Mouse (Mus musculus) urinary bladder, postnatal 4 days (tissue): ENCODE results near the gene Qrich1.

Source experiments
- DNase-seq, 2 experiments: peaks; one replicate each; pipeline ENCODE4 v3.0.0; 2021 to 2022; ENCODE audit warnings: low spot score in 2 of 2

Gene Qrich1

DNA sequence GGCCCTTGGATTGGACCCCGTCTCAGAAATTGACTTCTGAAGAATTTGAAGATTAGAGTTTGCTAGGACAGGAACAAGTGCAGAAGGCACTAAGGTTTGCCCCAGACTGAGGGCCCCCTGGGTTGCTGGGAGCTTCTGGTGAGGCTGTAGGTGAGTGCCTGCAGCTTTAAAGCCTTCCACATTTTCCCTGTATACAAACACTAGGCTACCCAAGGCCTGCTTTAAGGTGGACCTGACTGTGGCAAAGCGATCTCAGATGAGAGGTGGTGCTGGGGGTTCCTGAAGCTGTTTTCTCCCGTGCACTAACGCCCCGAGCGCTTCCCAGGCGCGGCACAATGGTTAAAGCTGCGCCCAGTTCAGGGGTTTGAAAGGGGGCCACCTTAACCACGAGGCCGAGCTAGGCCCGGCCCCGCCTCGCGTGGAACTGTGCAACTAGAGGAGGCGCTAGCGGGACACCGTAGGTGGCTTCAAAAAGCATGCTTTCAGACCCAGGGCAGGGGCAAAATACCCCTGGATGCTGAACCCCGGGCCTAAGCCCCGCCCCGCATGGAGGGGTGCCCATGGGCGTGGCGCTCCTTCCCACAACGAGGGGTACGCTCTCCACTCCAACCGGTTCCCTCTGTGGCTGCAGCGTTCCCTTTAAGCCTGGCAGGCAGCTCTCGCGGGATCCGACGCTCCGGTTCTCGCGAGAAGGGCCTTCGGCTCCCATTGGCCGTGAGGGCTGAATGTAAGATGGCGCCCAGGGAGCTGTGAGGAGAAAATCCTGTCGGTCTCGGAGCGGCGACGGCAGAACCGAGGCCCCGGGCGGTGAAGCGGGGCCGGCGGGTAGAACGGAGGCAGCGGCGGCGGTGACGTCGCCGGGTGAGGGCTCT is at the start of gene Qrich1:
TSS of gene Qrich1 (plus strand) at position 427 of the 872 bp plus-strand sequence.
- DNase-seq = peak; percentile 91 to 93

DNA sequence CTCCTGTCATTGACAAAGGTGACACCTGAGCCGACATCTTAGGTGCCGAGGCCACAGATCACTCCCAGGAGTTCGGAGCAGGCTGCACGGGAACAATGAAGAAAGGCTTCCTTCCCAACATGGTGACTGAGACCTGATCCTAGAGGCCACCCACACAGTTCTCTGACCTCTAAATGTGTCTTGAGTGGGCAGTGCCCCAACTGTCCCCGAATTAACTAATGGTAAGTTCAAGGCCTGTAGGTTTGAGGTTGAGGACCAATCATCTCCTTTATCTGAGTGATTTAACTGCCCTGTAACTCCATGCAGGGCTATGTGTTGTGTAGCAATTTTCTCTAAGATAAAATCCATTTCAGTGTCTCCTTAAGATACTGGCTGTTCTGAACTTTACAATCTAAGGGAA is 47.2 kb upstream of the Qrich1 start:
- DNase-seq = no peak

DNA sequence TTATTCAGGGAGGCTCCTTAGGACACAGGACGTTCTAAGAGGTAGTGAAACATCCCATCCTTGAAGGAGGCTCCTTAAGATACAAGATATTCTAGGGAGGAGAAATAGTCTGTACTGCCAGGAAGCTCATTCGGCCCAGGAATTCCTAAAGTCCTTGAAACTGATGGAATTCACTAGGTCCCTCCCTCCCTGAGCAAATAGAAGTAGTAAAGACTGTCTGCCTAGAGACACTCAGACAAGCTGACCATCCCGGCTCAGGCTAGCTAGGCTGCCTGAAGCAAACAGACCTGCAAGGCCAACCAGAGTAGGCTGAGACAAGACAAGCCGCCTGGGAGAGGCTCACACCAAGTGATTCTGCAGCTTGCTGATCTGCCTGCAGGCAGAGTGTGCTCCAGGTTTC is 46.8 kb upstream of the Qrich1 start:
- DNase-seq = no peak

DNA sequence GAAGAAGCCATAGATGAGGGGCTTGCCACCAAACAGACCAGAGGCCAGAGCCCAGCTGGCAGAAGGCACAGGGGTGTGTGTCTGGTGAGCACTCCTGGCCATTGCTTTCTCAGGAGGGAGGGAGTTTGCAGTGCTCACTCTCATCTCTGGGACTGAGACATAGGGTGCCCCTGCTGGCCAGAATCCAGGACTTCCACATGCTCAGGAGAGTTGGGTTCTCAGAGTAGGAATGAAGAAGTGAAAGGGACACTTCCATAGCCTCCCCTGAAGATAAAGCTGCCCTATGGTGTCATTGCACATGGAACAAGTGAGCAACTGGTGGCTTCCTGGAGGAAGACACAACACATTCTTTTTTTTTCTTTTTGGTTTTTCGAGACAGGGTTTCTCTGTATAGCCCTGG is 42.1 kb upstream of the Qrich1 start:
- no peak for DNase-seq

DNA sequence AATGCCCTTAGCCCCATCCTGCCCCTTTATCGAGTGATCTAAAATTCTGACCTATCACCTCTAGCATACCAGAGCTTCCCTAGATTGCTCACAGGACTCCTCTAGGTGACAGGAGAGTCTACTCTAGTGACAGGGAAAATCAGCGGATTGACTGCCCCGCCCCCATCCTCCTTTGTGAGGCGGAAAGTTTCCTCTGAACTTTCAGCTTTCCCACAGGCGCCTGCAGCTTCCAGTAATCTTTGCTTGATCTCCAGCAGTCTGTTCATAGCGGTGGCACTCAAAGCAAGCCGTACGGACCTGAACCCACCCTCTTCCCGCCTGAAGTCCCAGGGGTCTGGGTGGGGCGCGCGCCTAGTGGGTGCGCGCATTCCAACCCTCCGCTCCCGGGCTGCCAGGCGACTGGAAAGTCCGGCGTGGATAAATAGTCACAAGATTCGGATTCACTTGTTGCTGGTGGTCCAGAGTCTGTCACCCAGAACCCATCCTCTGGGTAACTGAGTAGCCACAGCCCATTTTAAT is 37.9 kb upstream of the Qrich1 start:
- DNase-seq = peak; percentile 80 to 82

DNA sequence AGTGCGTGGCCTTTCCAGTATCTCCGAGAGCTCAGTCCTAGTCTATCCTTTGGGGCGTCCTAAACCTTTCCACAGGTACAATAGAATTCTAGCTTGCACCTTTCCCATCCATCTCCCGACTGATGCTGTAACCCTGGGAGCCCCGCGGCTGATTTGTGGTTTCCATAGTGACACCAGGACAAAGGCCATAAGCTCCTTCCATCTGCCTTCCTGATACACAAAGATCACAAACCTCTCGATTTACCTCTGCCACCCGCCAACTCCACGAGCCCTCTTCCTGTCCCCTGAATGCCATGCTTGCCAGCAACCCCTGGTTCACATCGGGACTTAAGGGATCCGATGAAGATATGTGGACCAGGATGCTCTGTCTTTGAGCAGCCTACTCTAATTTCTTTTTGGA is 37.4 kb upstream of the Qrich1 start:
- no peak for DNase-seq

DNA sequence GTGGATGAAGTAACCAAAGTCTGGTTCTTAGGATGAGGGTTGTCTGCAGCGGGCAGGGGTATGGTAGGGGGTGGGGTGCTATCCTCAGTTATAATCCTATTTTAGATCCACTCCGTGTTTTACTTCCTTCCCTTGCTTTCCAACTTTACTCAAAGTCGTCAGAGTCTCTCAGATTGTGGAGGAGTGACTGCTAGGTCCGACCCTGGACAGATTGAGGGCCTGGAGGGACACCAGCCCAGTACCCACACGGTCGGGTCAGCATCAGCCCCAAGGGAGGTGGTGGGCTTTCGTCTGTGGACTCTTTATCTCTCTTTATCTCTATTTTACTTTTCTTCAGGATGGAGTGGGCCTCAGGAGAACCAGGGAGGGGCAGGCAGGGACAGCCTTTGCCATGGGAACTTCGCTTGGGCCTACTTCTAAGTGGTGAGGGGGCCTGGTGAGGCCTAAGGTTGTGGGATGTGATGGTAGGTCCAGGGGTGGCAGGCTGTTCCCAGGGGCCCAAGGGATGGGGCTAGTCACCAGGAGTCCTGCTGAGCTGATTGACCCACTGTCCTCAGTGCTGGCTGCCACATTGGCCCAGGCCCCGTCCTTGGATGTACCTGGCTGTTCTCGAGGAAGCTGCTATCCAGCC is 36.8 kb upstream of the Qrich1 start, which contains the start of gene Lamb2:
TSS of gene Lamb2 (plus strand) at position 16 of the 631 bp plus-strand sequence.
- no peak for DNase-seq

DNA sequence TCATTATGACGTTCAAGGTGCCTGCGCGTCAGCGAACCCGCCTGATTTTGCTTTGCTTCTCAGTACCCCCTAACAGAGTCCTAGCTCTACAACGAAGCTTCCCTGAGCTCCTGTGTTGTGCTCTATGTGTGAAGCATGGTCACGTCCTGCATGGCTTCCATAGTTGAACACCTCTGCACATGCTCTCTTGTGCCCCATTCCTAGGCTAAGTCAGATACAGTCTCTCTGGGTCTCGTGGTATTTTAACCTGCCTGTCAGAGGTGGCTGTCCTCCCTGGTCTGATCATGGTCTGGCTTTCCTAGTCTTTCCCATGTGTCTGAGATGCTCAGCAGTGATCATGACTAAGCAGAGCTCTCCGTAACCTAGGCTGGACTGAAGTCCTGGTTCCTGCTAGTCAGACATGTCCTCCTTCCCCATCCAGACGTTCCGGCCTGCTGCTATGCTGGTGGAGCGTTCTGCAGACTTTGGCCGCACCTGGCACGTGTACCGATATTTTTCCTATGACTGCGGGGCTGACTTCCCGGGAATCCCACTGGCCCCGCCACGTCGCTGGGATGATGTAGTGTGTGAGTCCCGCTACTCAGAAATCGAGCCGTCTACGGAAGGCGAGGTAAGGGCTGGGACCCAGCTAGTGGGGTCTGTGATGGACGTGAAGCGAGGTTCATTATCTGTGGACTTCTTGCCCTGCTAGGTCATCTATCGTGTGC is 35.6 kb upstream of the Qrich1 start:
- DNase-seq = no peak

DNA sequence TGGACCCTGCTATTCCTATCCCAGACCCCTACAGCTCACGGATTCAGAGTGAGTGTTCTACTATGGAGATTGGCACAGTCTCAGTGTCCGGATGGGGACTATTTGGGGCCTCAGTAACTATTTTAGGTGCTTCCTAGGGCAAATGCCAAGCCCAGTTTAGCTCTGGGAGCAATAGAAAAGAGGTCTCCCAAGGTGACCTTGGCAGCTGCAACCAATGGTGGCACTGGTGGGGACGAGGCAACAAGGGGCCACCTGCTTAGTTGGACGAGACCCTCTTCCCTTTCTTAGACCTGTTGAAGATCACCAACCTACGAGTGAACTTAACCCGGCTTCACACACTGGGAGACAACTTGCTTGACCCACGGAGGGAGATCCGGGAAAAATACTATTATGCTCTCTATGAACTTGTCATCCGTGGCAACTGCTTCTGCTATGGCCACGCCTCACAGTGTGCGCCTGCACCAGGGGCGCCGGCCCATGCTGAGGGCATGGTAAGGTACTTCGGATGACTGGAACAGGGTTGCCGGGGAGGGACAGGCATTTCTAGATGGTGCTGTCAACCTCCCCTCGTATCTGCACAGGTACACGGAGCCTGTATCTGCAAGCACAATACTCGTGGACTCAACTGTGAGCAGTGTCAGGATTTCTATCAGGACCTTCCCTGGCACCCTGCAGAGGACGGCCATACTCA is 34.9 kb upstream of the Qrich1 start:
- no peak for DNase-seq

DNA sequence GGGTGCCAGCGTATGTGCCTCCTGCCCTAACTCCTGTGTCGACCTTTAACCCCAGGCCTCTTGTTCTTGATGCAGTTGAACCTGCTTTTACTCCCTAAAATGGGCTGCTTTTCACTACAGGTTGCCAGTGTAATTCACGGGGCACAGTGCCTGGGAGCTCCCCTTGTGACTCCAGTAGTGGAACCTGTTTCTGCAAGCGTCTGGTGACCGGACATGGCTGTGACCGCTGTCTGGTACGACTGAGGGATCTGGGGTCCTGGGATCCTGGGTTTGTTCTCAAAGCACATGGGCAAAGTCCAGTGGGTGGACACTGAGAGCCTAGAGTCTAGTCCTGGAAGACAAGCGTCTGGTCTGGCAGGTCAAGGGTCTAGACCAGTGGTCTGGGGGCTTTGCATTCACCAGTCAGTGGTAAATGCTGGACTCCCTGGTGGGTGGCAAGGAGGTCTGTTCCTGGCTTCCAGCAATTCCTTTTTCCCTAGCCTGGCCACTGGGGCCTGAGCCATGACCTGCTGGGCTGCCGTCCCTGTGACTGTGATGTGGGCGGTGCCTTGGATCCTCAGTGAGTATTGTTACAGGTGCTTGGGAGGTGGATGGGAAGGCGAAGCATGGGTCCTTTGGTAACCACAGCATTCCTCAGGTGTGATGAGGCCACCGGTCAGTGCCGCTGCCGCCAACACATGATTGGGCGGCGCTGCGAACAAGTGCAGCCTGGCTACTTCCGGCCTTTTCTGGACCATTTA is 33.4 kb upstream of the Qrich1 start:
- no peak for DNase-seq

DNA sequence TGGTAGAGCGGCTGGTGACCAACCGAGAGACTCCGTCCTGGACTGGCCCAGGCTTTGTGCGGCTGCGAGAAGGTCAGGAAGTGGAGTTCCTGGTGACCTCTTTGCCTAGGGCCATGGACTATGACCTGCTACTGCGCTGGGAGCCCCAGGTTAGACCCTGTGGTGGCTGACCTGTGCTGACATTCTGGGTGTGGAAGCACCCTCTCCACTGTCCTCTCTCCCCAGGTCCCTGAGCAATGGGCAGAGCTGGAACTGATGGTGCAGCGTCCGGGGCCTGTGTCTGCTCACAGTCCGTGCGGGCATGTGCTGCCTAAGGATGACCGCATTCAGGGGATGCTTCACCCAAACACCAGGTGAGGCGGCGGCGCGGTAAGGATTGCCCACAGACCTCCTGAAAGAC is 32.6 kb upstream of the Qrich1 start:
- no peak for DNase-seq

DNA sequence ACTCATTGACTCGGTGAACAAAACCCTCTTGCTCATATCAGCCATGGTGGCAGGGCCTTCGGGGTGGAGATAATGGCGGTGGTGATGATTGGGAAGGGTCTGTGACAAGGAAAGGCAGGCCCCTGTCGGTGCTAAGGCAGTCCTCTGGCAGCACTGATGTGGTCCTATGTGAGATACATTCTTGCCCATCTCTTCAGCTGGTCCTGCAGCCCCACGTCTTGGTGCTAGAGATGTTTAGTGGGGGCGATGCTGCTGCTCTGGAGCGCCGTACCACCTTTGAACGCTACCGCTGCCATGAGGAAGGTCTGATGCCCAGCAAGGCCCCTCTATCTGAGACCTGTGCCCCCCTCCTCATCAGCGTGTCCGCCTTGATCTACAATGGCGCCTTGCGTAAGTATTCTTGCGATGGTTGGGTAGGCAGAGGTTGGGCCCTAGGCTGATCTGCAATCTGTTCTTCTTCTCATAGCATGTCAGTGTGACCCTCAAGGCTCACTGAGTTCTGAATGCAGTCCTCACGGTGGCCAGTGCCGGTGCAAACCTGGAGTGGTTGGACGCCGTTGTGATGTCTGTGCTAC is 31.2 kb upstream of the Qrich1 start:
- no peak for DNase-seq

DNA sequence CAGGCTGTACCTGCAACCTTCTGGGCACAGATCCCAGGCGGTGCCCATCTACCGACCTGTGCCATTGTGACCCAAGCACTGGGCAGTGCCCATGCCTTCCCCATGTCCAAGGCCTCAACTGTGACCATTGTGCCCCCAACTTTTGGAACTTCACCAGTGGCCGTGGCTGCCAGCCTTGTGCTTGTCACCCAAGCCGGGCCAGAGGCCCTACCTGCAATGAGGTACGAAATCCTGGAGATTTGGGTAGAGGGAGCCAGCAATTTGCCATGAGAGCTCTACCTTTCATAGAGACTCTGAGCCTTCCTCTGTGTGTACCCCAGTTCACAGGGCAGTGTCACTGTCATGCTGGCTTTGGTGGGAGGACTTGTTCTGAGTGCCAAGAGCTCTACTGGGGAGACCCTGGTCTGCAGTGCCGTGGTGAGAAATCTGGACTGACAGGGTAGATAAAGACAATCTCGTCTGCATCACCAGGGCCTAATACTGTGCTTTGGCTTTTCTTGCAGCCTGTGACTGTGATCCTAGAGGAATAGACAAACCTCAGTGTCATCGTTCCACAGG is 29.6 kb upstream of the Qrich1 start:
- no peak for DNase-seq

DNA sequence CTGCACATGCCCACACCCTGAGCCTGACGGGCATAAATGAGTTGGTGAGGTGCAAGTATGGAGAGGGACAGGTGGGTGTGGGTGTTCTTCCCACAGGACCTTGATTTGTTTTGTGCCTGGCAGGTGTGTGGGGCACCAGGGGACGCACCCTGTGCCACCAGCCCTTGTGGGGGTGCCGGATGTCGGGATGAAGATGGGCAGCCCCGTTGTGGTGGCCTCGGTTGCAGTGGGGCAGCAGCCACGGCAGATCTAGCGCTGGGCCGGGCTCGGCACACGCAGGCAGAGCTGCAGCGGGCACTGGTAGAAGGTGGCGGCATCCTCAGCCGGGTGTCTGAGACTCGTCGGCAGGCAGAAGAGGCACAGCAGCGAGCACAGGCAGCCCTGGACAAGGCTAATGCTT is 28.2 kb upstream of the Qrich1 start:
- DNase-seq = no peak

DNA sequence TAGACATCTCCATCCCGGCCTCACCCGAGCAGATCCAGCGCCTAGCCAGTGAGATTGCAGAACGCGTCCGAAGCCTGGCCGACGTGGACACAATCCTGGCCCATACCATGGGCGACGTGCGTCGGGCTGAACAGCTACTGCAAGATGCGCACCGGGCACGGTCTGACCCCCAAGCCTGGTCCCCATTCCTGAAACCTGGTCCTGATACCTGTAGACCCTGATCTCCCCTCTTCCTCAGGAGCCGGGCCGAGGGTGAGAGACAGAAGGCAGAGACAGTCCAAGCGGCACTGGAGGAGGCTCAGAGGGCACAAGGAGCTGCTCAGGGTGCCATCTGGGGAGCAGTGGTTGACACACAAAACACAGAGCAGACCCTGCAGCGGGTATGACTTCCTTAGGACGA is 27.4 kb upstream of the Qrich1 start:
- no peak for DNase-seq

DNA sequence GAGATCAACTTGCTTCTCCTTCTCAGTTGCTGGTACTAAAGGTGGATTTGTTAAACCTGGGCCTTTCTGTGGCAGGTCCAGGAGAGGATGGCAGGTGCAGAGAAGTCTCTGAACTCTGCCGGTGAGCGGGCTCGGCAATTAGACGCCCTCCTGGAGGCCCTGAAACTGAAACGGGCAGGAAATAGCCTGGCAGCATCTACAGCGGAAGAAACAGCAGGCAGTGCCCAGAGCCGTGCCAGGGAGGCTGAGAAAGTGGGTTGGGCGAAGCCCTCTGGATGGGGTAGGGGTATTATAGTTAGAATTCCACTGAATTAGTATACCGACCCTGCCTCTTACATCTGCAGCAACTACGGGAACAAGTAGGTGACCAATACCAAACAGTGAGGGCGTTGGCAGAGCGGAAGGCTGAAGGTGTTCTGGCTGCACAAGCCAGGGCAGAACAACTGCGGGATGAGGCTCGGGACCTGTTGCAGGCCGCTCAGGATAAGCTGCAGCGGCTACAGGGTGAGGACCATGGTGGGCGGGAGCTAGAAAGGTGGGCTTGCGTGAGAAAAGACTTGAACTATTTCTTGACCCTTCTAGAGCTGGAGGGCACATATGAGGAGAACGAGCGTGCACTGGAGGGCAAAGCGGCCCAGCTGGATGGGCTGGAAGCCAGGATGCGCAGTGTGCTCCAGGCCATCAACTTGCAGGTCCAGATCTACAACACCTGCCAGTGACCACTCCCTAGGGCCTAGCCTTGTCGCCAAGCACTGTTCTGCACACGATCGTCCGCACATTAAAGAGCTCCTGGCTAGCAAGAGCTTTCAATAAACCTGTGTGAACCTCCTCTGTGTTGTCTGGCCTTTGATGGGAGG is 26.7 kb upstream of the Qrich1 start:
- DNase-seq = peak in 1 of 2 experiments; percentile 42

DNA sequence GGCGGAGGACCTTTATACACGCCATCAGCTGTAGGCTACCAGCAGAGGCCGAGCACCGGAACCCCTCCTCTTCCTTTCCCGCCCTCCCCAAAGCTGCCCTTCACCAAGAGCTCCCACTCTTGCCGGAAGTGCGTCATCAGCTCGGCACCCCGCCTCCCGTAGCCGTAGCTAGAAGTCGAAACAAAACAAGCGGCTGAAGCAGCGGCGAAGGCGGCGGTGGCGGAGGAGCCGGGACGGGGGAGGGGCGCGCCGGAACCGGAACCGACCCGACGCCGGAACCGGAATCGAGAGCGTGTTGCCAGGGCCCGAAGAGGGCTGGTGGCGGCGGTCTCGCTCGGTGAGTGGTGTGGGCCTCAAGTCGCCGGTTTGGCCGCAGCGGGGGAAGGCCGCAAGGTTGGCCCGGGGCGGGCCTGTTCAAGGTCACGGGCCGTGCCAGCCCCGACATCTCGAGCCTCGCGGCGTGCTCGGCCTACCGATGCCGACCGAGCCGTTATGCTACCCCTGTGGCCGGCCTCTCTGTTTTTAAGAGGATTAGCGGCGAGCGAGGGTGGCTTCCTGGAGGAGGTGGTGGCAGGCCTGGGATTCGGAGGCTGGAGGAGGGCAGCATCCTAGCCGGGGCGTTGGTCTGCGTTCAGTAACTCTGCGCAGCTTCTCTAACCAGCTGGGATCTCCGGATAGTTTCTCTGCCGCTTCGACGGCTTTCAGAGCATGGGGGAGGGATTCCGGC is 25.9 kb upstream of the Qrich1 start, which contains the start of gene Usp19:
TSS of gene Usp19 (plus strand) at position 44 of the 727 bp plus-strand sequence.
- peak; percentile 91 to 96 for DNase-seq

DNA sequence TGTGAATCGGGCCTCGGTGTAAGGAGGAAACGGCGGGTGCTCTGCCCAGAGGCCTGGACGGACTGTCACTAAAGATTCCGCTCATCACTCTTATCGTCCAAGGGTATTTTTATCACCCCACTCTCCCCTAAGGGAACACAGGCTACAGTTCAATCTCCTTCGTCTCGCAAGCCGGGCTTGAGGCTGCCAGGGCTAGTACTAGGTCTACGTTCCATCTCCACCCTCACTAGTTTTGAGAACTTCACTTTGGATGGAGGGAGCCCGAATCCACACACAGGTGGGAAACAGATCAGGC is 25.4 kb upstream of the Qrich1 start:
- DNase-seq = no peak
